Mouse (Mus musculus) heart, embryonic 16.5 days (tissue): ENCODE results near the gene Scnn1a. TPM values are rescaled to one million over a fixed set of nuclear protein-coding genes. Genes with fewer than 3 reads are reported as not detected.

Experiments used
- ATAC-seq: fragments of 200-750 bp; cut with Nextera tagmentation; replicated peaks from 2 replicates; pipeline ENCODE4 v1.8.0; 2017; ENCODE audit warnings: moderate number of reproducible peaks; ENCODE audit not compliant: insufficient read depth, low FRiP score; ENCODE audit errors: extremely low read depth
- H3K27ac ChIP-seq: fragments of 300-500 bp; sonication (generic); 2 replicates; pipeline ENCODE4 v1.5.1; 2014; ENCODE audit warnings: mild to moderate bottlenecking, low read length, control low read depth, moderate library complexity
- H3K27me3 ChIP-seq: fragments of 300-500 bp; sonication (generic); 2 replicates; pipeline ENCODE4 v1.6.1; 2014; ENCODE audit warnings: low read length, mixed read lengths; ENCODE audit not compliant: control insufficient read depth, insufficient read depth
- H3K36me3 ChIP-seq: fragments of 300-500 bp; sonication (generic); 2 replicates; pipeline ENCODE4 v1.6.1; 2014; ENCODE audit not compliant: control insufficient read depth, insufficient read depth
- H3K4me1 ChIP-seq: fragments of 300-500 bp; sonication (generic); 2 replicates; pipeline ENCODE4 v1.6.1; 2014; ENCODE audit warnings: low read length, mixed read lengths; ENCODE audit not compliant: control insufficient read depth, insufficient read depth
- H3K4me2 ChIP-seq: fragments of 300-500 bp; sonication (generic); 2 replicates; pipeline ENCODE4 v1.6.1; 2014; ENCODE audit warnings: low read depth, mild to moderate bottlenecking, control low read depth, low read length
- H3K4me3 ChIP-seq: fragments of 300-500 bp; sonication (generic); 2 replicates; pipeline ENCODE4 v1.5.1; 2014; ENCODE audit warnings: mild to moderate bottlenecking, control low read depth, low read length
- H3K9ac ChIP-seq: fragments of 300-500 bp; sonication (generic); 2 replicates; pipeline ENCODE4 v1.6.1; 2014; ENCODE audit warnings: low read length, control low read depth
- H3K9me3 ChIP-seq: fragments of 300-500 bp; sonication (generic); replicated peaks from 2 replicates; pipeline ENCODE4 v1.6.1; 2016; ENCODE audit warnings: low read length; ENCODE audit not compliant: control insufficient read depth
- WGBS: fragments of 180-500 bp; shearing (Covaris S2); extraction: QIAGEN DNeasy Blood & Tissue Kit; methylation state at CpG from one replicate; pipeline ENCODE4 v1.1.7; 2014; 5-methylcytosine and 5-hydroxymethylcytosine counted together
- polyA plus RNA-seq: library from polyadenylated mRNA; unstranded; fragments of >200 nt; fragmentation: Nextera tagmentation; extraction: Ambion mirVana; gene quantifications from 2 replicates; pipeline ENCODE4 v1.2.1, GENCODE M21; 2015

The Scnn1a gene
- polyA plus RNA-seq, 1 experiment from 2014 or later, result 2.6 TPM

DNA sequence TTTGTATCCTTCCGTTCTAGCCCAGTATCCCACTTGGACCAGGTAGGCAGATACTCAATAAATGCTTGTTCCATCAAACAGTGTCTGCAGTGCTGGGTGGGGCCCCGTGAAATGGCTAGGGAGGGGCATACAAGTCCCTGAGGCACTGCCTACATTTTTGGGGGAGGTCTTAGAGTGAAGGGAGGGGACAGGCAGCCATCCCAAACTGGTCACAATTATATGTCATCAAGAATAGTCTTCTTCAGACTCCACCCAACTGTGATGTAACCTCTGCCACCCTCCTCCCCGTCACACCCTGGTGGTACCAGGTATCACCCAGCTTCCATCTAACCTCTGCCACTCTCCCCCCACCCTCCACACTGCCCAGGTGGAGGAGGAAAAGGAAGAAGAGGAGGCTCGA lies 24.4 kb downstream of the Scnn1a start:
- WGBS, result 62% methylated on average over 4 of the region's 4 CpGs
- ATAC-seq, result no peak
- H3K27me3 ChIP-seq, result no peaks in the 10 kb centered on the region
- no peak overlapping the region for H3K9ac ChIP-seq
- peaks cover 6% of the 10 kb centered on the region for H3K4me1 ChIP-seq
- H3K27ac ChIP-seq, result no peak overlapping the region
- no peak overlapping the region for H3K4me3 ChIP-seq
- H3K4me2 ChIP-seq, result no peak overlapping the region
- no peaks in the 10 kb centered on the region for H3K36me3 ChIP-seq
- H3K9me3 ChIP-seq, result no peaks in the 10 kb centered on the region

DNA sequence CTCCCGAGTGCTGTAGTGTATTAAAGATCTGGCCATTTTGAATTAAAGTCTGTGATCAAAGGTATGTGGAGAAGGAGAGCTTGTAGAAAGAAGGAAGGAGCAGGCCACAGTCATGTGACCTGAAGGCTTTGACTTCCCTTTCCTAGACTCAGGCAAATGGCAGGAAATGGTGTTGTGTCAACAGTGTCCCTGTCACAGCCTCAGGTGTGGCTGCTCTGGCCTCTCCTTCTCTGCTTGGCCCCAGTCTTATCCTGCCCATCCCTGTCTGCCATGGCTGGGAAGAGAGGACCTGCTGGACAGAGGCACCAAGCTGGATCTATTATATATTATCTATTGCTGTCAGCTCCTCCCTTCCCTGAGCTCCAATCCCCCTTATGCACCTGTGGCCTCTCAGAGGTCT lies 25.2 kb downstream of the Scnn1a start:
- H3K9ac ChIP-seq, result no peak overlapping the region
- H3K27me3 ChIP-seq, result no peaks in the 10 kb centered on the region
- H3K4me1 ChIP-seq, result peaks cover 6% of the 10 kb centered on the region
- H3K4me2 ChIP-seq, result no peak overlapping the region
- 52% methylated on average over 1 of the region's 1 CpGs for WGBS
- H3K36me3 ChIP-seq, result no peaks in the 10 kb centered on the region
- H3K27ac ChIP-seq, result no peak overlapping the region
- H3K4me3 ChIP-seq, result no peak overlapping the region
- no peak for ATAC-seq
- H3K9me3 ChIP-seq, result no peaks in the 10 kb centered on the region

DNA sequence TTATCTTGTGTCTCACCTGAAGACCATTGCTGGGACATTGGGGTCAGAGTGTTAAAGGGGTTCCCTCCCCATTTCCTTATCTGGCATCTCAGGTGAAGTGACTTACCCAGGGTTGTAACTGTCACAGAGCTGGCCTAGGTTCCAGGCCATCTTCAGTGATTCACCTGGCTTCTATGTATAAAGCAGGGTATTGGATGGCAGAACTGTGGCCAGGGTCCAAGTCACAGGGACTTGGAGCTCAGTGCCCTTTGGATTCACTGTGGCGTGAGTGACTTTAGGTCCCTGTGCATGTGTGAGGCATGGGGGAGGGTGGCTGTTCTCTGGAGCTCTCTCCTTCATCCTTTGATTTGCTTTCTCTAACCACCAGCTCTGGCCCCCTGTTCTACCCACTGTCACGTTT lies 25.6 kb downstream of the Scnn1a start:
- no peaks in the 10 kb centered on the region for H3K27me3 ChIP-seq
- no peaks in the 10 kb centered on the region for H3K36me3 ChIP-seq
- no peak for ATAC-seq
- no peaks in the 10 kb centered on the region for H3K9me3 ChIP-seq
- H3K27ac ChIP-seq, result no peak overlapping the region
- H3K4me2 ChIP-seq, result no peak overlapping the region
- H3K4me3 ChIP-seq, result no peak overlapping the region
- WGBS, result 63% methylated on average over 2 of the region's 2 CpGs
- H3K4me1 ChIP-seq, result peaks cover 8% of the 10 kb centered on the region
- H3K9ac ChIP-seq, result no peak overlapping the region

DNA sequence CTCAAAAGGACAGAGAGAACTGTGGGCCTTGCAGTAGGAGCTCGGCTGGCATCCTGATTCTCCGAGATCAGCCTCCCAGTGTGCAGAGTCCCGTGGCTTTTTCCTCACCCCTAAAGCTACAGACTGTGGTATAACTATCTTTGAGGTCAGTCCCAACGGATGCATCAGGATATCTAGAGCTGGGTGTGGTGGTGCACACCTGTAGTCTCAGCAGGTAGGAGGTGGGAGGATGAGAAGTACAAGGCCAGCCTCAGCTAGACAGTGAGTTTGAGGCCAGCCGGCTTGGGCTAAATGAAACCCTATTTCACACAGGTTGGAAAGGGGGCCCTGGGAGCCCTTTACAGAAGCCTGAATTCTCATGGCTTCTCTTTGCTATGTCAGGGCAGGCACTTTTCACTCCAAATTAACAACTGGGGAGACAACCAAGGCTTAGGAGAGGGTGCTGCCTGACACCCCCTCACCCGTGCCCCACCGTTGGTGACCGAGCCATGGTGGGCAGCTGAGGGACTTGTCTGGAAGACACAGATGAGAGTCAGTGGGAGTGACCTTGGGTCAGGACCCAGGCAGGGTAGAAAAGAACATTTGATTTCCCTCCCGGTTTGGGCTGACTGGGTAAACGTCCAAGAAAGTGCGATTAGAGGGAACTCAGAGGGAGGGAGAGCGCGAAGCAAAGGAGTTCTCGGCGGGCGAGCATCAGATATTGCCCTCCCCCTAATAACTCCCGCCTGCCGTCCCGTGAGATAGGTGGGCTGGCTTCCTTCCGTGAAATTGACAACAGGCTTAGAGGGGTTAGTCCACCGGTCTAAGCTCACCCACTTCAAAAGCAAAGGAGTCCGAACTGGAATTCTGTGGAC lies 28.5 kb downstream of the Scnn1a start, which contains the start of gene Tnfrsf1a:
Gene Tnfrsf1a, plus strand, starts transcription at position 642 of the 854 bp plus-strand sequence.
- peak within 1 kb of the TSS; percentile 87 for H3K9ac ChIP-seq
- peak within 1 kb of the TSS; percentile 74 for H3K4me3 ChIP-seq
- no peaks in the 10 kb centered on the region for H3K9me3 ChIP-seq
- peak within 1 kb of the TSS; percentile 77 for H3K4me2 ChIP-seq
- peak within 1 kb of the TSS; percentile 88 for H3K27ac ChIP-seq
- ATAC-seq, result peak; percentile 1; the same call in 1 of the 2 replicates
- H3K27me3 ChIP-seq, result no peaks in the 10 kb centered on the region
- no peaks in the 10 kb centered on the region for H3K36me3 ChIP-seq
- WGBS, result 10% methylated on average over 22 of the region's 22 CpGs
- peaks cover 26% of the 10 kb centered on the region for H3K4me1 ChIP-seq

DNA sequence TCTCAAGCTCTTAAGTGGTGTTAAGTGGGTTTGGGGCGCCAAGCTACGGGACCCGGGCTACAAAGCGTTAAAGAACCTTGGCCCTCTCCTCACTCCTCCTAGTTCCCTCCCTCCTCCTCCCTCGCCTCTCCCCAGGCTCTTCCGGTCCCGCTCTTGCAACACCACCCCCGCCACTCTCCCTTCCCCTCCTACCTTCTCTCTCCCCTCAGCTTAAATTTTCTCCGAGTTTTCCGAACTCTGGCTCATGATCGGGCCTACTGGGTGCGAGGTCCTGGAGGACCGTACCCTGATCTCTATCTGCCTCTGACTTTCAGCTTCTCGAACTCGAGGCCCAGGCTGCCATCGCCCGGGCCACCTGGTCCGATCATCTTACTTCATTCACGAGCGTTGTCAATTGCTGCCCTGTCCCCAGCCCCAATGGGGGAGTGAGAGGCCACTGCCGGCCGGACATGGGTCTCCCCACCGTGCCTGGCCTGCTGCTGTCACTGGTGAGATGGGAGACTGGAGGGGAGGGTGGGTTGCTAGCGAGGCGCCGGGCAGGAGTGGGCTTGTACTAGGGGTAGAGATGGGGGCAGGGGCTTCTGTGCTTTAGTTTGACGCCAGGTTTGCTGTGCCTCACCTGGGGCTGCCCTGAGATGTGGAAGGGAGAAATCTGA lies 29.2 kb downstream of the Scnn1a start:
- H3K9me3 ChIP-seq, result no peaks in the 10 kb centered on the region
- peak overlapping the region; percentile 87 for H3K9ac ChIP-seq
- peak overlapping the region; percentile 74 for H3K4me3 ChIP-seq
- H3K4me1 ChIP-seq, result peaks cover 34% of the 10 kb centered on the region
- H3K36me3 ChIP-seq, result no peaks in the 10 kb centered on the region
- H3K4me2 ChIP-seq, result peak overlapping the region; percentile 77
- 1% methylated on average over 27 of the region's 27 CpGs for WGBS
- peak overlapping the region; percentile 88 for H3K27ac ChIP-seq
- H3K27me3 ChIP-seq, result no peaks in the 10 kb centered on the region
- peak; percentile 81 for ATAC-seq

DNA sequence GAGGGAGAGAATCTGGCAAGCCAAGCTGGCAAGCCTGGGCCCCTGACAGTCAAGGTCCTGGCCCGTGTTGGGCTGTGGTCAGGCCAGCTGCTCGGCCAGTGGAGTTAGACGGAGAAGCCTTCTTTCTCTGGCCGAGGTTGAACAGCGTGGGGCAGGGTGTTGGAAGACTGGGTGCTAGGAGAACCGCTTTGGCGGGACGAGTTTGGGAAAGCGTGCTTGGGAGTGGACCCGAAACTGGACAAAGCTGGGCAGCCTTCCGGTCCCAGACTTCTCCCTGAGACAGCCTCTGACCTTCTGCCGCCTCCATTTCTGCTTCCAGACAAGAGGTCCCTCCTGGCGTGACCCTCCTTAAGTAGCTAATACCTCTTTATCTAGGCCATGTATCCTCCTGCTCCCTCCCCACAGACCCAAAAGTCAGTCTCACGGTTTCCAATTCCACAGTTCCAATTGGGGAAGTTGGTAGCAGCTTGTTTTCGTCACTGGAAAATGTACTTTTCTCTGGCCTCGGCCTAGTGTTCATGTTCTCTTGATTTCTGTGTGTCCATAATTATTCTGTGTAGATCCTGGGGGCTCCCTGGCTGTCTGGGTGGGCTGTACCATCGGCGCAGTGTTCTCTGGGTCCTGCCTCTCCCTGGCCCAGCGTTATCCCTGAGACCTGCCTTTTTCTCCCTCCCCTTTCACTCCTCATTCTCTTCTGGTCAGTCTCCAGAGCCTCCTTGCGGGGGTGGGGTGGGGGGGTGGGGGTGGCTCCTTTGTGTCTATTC lies 30.0 kb downstream of the Scnn1a start:
- H3K27me3 ChIP-seq, result no peaks in the 10 kb centered on the region
- H3K27ac ChIP-seq, result peak overlapping the region; percentile 88
- H3K9me3 ChIP-seq, result no peaks in the 10 kb centered on the region
- H3K4me1 ChIP-seq, result peaks cover 41% of the 10 kb centered on the region
- peak overlapping the region; percentile 74 for H3K4me3 ChIP-seq
- ATAC-seq, result 0 out of 2 replicates have a peak, but pooled peaks have one; percentile 1
- H3K36me3 ChIP-seq, result no peaks in the 10 kb centered on the region
- WGBS, result 14% methylated on average over 20 of the region's 20 CpGs
- H3K4me2 ChIP-seq, result peak overlapping the region; percentile 77
- peak overlapping the region; percentile 87 for H3K9ac ChIP-seq

DNA sequence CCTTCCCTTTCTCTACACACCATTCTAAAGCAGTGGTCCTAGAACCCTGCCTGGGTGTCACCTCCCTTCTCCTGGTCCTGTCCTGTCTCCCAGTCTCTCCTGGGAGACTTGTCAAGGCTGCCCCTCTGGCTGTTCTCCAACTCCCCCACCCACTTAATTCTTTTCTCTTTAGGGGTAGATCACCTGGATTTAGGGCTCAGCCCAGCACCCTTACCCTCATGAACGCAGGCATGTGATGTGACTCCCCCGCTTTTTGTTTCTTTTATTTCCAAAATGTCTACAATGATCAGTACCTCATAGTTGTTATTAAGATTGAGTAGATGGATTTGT lies 30.5 kb downstream of the Scnn1a start:
- Histone ChIP-seq H3K27me3 (no peaks in the 10 kb centered on the region), H3K9ac (peak overlapping the region; percentile 87), H3K27ac (peak overlapping the region; percentile 4; the same call in 1 of the 2 replicates), H3K4me3 (peak overlapping the region; percentile 74), H3K36me3 (no peaks in the 10 kb centered on the region), H3K4me1 (peaks cover 45% of the 10 kb centered on the region), H3K9me3 (no peaks in the 10 kb centered on the region), H3K4me2 (peak overlapping the region; percentile 77)
- no peak for ATAC-seq
- WGBS, result 77% methylated on average over 2 of the region's 2 CpGs

DNA sequence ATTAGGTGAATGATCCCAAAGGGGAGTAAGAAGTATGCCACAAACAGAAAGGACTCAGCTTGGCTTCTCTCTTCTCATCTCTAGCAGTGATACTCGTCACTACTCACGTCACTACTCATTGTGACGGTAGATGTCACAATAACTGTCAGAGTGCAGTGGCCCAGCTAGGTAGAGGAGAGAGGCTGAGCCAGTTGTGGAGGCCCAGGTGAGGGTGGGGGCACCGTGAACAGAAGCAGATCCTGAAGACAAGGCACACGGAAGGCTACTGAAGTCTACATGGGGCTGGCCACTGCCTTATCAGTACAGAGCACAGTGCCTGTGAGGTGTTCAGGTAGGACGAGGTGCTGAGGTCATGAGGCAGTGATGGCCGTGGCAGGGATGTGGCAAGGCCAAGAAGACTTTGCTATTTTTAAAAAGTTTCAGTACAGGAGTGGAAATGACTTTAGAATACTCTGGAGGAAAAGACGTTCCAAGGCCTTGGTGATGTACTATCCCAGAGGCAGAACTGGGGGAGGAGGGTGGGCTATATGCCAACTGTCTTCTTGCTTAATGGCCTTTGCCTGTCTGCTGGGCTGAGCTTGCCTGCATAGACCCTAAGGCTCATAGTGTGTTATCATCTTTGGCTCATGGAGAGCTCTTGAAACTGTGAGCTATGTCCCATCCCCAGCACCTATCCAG lies 31.0 kb downstream of the Scnn1a start:
- 48% methylated on average over 8 of the region's 8 CpGs for WGBS
- Histone ChIP-seq H3K9ac (0 out of 2 replicates have a peak overlapping the region, but pooled peaks have one; percentile 4), H3K9me3 (no peaks in the 10 kb centered on the region), H3K27ac (peak overlapping the region; percentile 34), H3K36me3 (no peaks in the 10 kb centered on the region), H3K27me3 (no peaks in the 10 kb centered on the region), H3K4me1 (peaks cover 50% of the 10 kb centered on the region), H3K4me2 (peak overlapping the region; percentile 77), H3K4me3 (peak overlapping the region; percentile 2; the same call in 1 of the 2 replicates)
- no peak for ATAC-seq
